15 mouse cellular contexts compared by ENCODE assay signal in the genomic region with DNA sequence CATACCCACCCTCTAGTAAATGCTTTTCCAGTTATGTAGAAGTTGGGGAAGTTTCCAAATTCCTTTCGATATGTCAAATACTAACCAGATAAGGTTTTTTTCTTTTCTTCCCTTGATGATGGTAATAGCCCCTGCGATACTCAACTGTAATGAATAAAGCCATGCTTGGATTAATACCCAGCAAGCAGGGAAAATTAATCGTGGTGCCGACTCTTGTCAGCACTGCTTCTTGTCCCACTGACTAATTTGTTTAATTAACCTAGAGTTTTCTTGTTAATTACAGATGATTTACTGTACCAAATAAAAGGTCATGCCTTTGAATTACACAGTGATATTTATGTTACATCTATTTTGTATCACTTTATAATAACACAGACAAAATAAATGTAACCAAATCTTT.
"Had no signal": no experiment of that assay in that cellular context is flagged by ENCODE, and none has a peak within 500 bp of the region (broad histone marks: within the 10 kb centered on the region; RNA-seq: fewer than 3 reads in every experiment).

No protein-coding gene starts in this region.

- DNase-seq: heart, postnatal 10 days; heart, postnatal 14 days; heart, postnatal 36 days; heart, postnatal 4 days; kidney, adult 11 months; kidney, adult 18-20 months; kidney, adult 2 months; kidney, adult 8-10 months; kidney, postnatal 10 days; kidney, postnatal 14 days; kidney, postnatal 25 days; kidney, postnatal 36 days; kidney, postnatal 4 days; layer of hippocampus, adult 9-11 months; layer of hippocampus, postnatal 36 days had no signal
